Mouse (Mus musculus) E14TG2a.4 (cell line): Measurements from ENCODE around the gene Mab21l2.

ENCODE experiments used
- CTCF ChIP-seq: conservative IDR thresholded peaks from 2 replicates; pipeline ENCODE4 v1.5.1; 2014; ENCODE audit warnings: low read length
- NANOG ChIP-seq: IDR thresholded peaks from 2 replicates; pipeline ENCODE4 v1.6.1; 2014; ENCODE audit warnings: borderline replicate concordance, low read length, mixed read lengths
- POU5F1 ChIP-seq: IDR thresholded peaks from 2 replicates; pipeline ENCODE4 v1.6.1; 2014; ENCODE audit warnings: low read length, borderline replicate concordance

GRCm38 (mm10) chr3:86551011-86551728 lies 2.7 kb upstream of the Mab21l2 start:
- TF ChIP-seq CTCF: no peak
- no peak for TF ChIP-seq POU5F1
- TF ChIP-seq NANOG: no peak
